Mouse (Mus musculus): ENCODE measurements around the gene Zic2. TPM values are rescaled to one million over a fixed set of nuclear protein-coding genes. Genes with fewer than 3 reads are reported as not detected.

Zic2 gene
- polyA plus RNA-seq, 1 experiment = not detected

DNA sequence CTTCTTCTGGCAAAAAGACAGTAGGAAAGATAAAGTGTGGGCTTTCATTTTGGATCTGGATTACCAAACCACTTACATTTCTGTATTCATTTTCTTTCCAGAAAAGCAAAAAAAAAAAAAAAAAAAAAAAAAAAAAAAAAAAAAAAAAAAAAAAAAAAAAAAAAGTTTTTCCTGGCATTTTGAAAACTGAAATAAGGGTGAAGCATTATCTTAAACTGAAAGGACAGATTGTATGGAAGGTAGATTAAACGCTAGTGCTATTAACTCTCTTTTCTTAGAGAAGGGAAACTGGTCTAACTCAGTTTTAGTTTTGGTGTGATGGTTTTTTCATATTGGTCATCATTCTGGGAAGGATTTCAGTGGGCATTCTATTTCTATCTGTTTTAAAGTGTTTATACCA, 16.8 kb downstream of the Zic2 start:
- no peaks in the 10 kb centered on the region for H3K36me3 ChIP-seq (ENCODE audit: control insufficient read depth, insufficient read depth, low read length)
- no peak overlapping the region for H3K4me3 ChIP-seq (ENCODE audit: extremely low read depth, insufficient read depth, insufficient read length)
- H3K27me3 ChIP-seq (ENCODE audit: control insufficient read depth, insufficient read depth, low read length) = peaks cover 17% of the 10 kb centered on the region; the same call in 1 of the 2 replicates
- TF ChIP-seq CTCF (IDR thresholded peaks at IDR 0.05; ENCODE audit: extremely low read depth, insufficient read depth, insufficient read length, insufficient replicate concordance) (no peak), POLR2A (IDR thresholded peaks at IDR 0.05; ENCODE audit: low read depth, low read length) (no peak)
- WGBS = 73% methylated on average over 1 of the region's 1 CpGs
- no peak for DNase-seq (ENCODE audit: low read depth in 1 of 2, low spot score in 2 of 2)
- H3K27ac ChIP-seq (ENCODE audit: insufficient read depth, low read length) = no peak overlapping the region
- no peaks in the 10 kb centered on the region; the same call in 1 of the 2 replicates for H3K4me1 ChIP-seq (ENCODE audit: control insufficient read depth, insufficient read depth, insufficient read length)

DNA sequence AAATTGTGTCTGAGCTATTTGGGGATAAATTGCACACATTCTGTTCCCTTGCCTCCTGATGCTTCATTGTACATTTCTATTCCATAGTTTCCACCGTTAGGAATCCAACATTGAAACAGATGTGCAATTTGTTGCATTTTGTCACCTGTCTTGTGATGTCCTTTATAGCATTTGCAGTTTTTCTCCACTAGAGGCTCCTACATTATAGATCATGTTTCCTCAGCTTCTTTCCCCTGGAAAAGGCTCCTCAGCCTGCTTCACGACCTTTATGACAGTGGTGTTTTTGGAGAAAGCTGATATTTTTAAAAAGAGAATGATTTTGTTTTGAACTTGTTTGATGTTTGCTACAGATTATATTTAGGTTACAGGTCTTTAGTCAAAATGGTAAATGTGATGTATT, 33.8 kb downstream of the Zic2 start:
- no peak overlapping the region for H3K27ac ChIP-seq (ENCODE audit: insufficient read depth, low read length)
- H3K4me1 ChIP-seq (ENCODE audit: control insufficient read depth, insufficient read depth, insufficient read length) = no peaks in the 10 kb centered on the region
- no peak overlapping the region for H3K4me3 ChIP-seq (ENCODE audit: extremely low read depth, insufficient read depth, insufficient read length)
- no peaks in the 10 kb centered on the region for H3K27me3 ChIP-seq (ENCODE audit: control insufficient read depth, insufficient read depth, low read length)
- WGBS = 17% methylated on average over 2 of the region's 2 CpGs
- no peaks in the 10 kb centered on the region for H3K36me3 ChIP-seq (ENCODE audit: control insufficient read depth, insufficient read depth, low read length)
- no peak for DNase-seq (ENCODE audit: low read depth in 1 of 2, low spot score in 2 of 2)
- TF ChIP-seq POLR2A (IDR thresholded peaks at IDR 0.05; ENCODE audit: low read depth, low read length) (no peak), CTCF (IDR thresholded peaks at IDR 0.05; ENCODE audit: extremely low read depth, insufficient read depth, insufficient read length, insufficient replicate concordance) (no peak)

DNA sequence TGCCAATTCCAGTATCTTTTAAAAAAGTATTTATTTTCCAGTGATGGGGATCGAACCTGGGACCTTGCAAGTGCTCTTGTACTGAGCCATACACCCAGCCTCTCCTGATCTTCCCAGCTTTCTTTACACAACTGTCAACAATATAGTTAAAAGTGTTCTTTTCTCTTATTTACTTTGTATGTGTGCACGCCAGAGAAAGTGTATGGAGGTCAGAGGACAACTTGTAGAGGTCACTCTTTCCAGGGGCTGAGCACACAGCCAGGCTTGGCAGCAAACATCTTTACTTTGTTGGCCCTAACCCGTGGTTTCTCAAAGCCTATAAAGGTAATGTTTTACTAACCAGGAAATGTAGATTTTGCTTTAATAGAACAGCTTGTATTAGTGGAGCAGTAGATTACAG, 36.3 kb downstream of the Zic2 start:
- no peak for DNase-seq (ENCODE audit: low read depth in 1 of 2, low spot score in 2 of 2)
- Histone ChIP-seq H3K4me3 (ENCODE audit: extremely low read depth, insufficient read depth, insufficient read length) (no peak overlapping the region), H3K27me3 (ENCODE audit: control insufficient read depth, insufficient read depth, low read length) (no peaks in the 10 kb centered on the region), H3K4me1 (ENCODE audit: control insufficient read depth, insufficient read depth, insufficient read length) (no peaks in the 10 kb centered on the region), H3K36me3 (ENCODE audit: control insufficient read depth, insufficient read depth, low read length) (no peaks in the 10 kb centered on the region), H3K27ac (ENCODE audit: insufficient read depth, low read length) (no peak overlapping the region)
- TF ChIP-seq CTCF (IDR thresholded peaks at IDR 0.05; ENCODE audit: extremely low read depth, insufficient read depth, insufficient read length, insufficient replicate concordance) (no peak), POLR2A (IDR thresholded peaks at IDR 0.05; ENCODE audit: low read depth, low read length) (no peak)
- WGBS = 77% methylated on average over 3 of the region's 3 CpGs

DNA sequence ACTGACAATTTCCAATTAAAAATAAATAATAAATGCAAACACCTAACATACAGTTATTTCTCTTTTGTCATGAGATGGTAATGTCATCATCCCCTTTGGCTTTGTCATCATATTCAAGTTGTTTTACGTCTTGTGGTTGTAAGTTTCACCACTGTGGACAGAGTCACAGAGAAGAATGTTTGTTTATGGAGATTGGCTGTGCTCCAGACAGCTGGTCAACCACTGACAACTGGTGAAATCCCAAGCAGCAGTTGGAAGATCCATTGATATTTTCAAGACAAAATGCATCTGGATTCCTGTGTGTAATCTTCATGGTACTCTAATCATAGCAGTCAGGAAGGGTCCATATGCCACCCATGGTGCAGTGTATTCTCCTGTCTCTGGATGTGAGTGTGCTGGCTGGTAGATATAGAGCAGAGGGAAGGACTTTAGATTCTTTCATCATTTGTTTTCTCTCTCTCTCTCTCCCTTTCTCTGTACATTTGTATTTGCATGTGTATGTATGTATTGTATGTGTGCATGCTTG, 38.3 kb downstream of the Zic2 start:
- TF ChIP-seq CTCF (IDR thresholded peaks at IDR 0.05; ENCODE audit: extremely low read depth, insufficient read depth, insufficient read length, insufficient replicate concordance) (no peak), POLR2A (IDR thresholded peaks at IDR 0.05; ENCODE audit: low read depth, low read length) (no peak)

DNA sequence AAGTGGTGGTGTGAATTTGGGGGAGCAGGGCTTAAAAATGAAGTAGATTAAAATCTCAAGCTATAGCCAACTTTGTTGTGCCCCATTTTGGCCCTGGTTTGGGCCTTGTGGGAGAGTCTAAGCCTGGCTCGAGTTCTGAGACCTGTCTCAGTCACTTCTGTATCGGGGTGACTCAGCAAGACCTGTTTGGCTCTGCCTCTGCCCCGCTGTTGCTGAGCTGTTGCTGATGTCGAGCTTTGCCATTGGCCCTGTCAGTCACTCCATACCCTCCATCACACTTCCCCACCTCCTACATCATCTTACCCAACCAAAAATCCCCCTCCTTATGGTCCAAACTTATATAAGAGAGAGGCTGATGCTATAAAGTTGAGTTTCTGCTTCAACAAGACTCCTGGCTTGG, 53.2 kb downstream of the Zic2 start:
- no peak for DNase-seq (ENCODE audit: low read depth in 1 of 2, low spot score in 2 of 2)
- 72% methylated on average over 4 of the region's 4 CpGs for WGBS
- Histone ChIP-seq H3K4me1 (ENCODE audit: control insufficient read depth, insufficient read depth, insufficient read length) (no peaks in the 10 kb centered on the region), H3K27ac (ENCODE audit: insufficient read depth, low read length) (no peak overlapping the region), H3K27me3 (ENCODE audit: control insufficient read depth, insufficient read depth, low read length) (no peaks in the 10 kb centered on the region), H3K36me3 (ENCODE audit: control insufficient read depth, insufficient read depth, low read length) (no peaks in the 10 kb centered on the region), H3K4me3 (ENCODE audit: extremely low read depth, insufficient read depth, insufficient read length) (no peak overlapping the region)
- TF ChIP-seq CTCF (IDR thresholded peaks at IDR 0.05; ENCODE audit: extremely low read depth, insufficient read depth, insufficient read length, insufficient replicate concordance) (no peak), POLR2A (IDR thresholded peaks at IDR 0.05; ENCODE audit: low read depth, low read length) (no peak)

More for the DNA sequence above, 38.3 kb downstream of the Zic2 start:
- no peaks in the 10 kb centered on the region for H3K36me3 ChIP-seq (ENCODE audit: control insufficient read depth, insufficient read depth, low read length)
- no peak overlapping the region for H3K4me3 ChIP-seq (ENCODE audit: extremely low read depth, insufficient read depth, insufficient read length)
- H3K4me1 ChIP-seq (ENCODE audit: control insufficient read depth, insufficient read depth, insufficient read length) = no peaks in the 10 kb centered on the region
- WGBS = 66% methylated on average over 1 of the region's 1 CpGs
- no peak overlapping the region for H3K27ac ChIP-seq (ENCODE audit: insufficient read depth, low read length)
- DNase-seq (ENCODE audit: low read depth in 1 of 2, low spot score in 2 of 2) = no peak
- no peaks in the 10 kb centered on the region for H3K27me3 ChIP-seq (ENCODE audit: control insufficient read depth, insufficient read depth, low read length)

Other genes with a start within 250 kb of the Zic2 start
- gene Gm5089, start 24.3 kb upstream of the Zic2 start, polyA plus RNA-seq (2012; rRNA removed) = not detected in 2 replicates
- not detected in 2 replicates for gene Zic5, start 9.8 kb upstream of the Zic2 start, polyA plus RNA-seq (2012; rRNA removed)
- not detected in 2 replicates for gene Gm10837, start 15.2 kb downstream of the Zic2 start, polyA plus RNA-seq (2012; rRNA removed)
- gene Pcca, start 58.9 kb downstream of the Zic2 start, polyA plus RNA-seq (2012; rRNA removed) = 2.6 and 4.8 TPM in 2 replicates